Mouse (Mus musculus) limb, embryonic 15.5 days (tissue): Measurements from ENCODE around the gene Tnfsf9. TPM values are rescaled to one million over a fixed set of nuclear protein-coding genes. Genes with fewer than 3 reads are reported as not detected.

Source experiments
- ATAC-seq: fragments of 200-750 bp; cut with Nextera tagmentation; 2 replicates; pipeline ENCODE4 v1.8.0; 2017; ENCODE audit warnings: low read depth, moderate TSS enrichment; ENCODE audit not compliant: insufficient number of reproducible peaks, low FRiP score, low TSS enrichment
- H3K27ac ChIP-seq: fragments of 300-500 bp; sonication (generic); 2 replicates; pipeline ENCODE4 v1.5.1; 2015; ENCODE audit warnings: moderate library complexity, mild to moderate bottlenecking, inconsistent platforms
- H3K27me3 ChIP-seq: fragments of 300-500 bp; sonication (generic); 2 replicates; pipeline ENCODE4 v1.6.1; 2015; ENCODE audit warnings: inconsistent platforms
- H3K36me3 ChIP-seq: fragments of 300-500 bp; sonication (generic); 2 replicates; pipeline ENCODE4 v1.6.1; 2015; ENCODE audit warnings: inconsistent platforms
- H3K4me1 ChIP-seq: fragments of 300-500 bp; sonication (generic); 2 replicates; pipeline ENCODE4 v1.6.1; 2015; ENCODE audit warnings: inconsistent platforms
- H3K4me2 ChIP-seq: fragments of 300-500 bp; sonication (generic); 2 replicates; pipeline ENCODE4 v1.6.1; 2015; ENCODE audit warnings: mild to moderate bottlenecking, inconsistent platforms
- H3K4me3 ChIP-seq: fragments of 300-500 bp; sonication (generic); 2 replicates; pipeline ENCODE4 v1.5.1; 2015; ENCODE audit warnings: mild to moderate bottlenecking, inconsistent platforms
- H3K9ac ChIP-seq: fragments of 300-500 bp; sonication (generic); 2 replicates; pipeline ENCODE4 v1.6.1; 2015; ENCODE audit warnings: inconsistent platforms
- H3K9me3 ChIP-seq: fragments of 300-500 bp; sonication (generic); 2 replicates; pipeline ENCODE4 v1.6.1; 2016; ENCODE audit warnings: inconsistent platforms
- WGBS: fragments of 180-500 bp; shearing (Covaris S2); methylation state at CpG from one replicate; pipeline ENCODE4 v1.1.7; 2015; 5-methylcytosine and 5-hydroxymethylcytosine counted together
- polyA plus RNA-seq: library from polyadenylated mRNA; unstranded; fragments of >200 nt; fragmentation: Nextera tagmentation; extraction: Ambion mirVana; gene quantifications from 2 replicates; pipeline ENCODE4 v1.2.1, GENCODE M21; 2015

Gene Tnfsf9
- polyA plus RNA-seq, 1 experiment from 2014 or later: 8.7 TPM

DNA sequence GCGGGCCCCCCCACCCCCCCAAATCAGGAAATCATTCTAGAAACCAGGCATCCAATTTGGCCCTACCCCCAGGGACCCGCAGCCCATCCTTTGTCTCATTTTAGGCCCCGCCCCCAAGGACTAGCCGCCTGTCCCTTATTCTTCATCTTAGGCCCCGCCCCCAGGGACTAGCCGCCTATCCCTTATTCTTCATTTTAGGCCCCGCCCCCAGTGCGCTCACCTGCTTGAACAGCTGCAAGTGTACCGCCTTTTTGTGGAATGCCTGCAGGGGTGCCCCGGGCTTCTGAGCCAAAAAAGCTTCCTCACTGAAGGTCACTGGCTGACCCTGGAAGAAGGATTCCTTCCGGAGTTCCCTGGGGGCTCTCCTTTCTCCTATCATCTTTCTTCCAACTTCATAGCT, 34.4 kb upstream of the Tnfsf9 start:
- WGBS: 5% methylated on average over 11 of the region's 11 CpGs

GRCm38 (mm10) chr17:57076916-57077315, 28.2 kb upstream of the Tnfsf9 start:
- 0 out of 2 replicates have a peak, but pooled peaks cover 5% of the 10 kb centered on the region for H3K27me3 ChIP-seq
- no peaks in the 10 kb centered on the region; the same call in 1 of the 2 replicates for H3K36me3 ChIP-seq
- H3K9ac ChIP-seq: no peak overlapping the region
- no peak overlapping the region for H3K27ac ChIP-seq
- 43% methylated on average over 3 of the region's 3 CpGs for WGBS
- H3K9me3 ChIP-seq: no peaks in the 10 kb centered on the region
- no peak for ATAC-seq
- peaks cover 6% of the 10 kb centered on the region for H3K4me1 ChIP-seq
- no peak overlapping the region for H3K4me3 ChIP-seq
- no peak overlapping the region for H3K4me2 ChIP-seq

More for the DNA sequence above, 34.4 kb upstream of the Tnfsf9 start:
- Histone ChIP-seq H3K9ac (no peak overlapping the region), H3K4me3 (no peak overlapping the region), H3K9me3 (no peaks in the 10 kb centered on the region), H3K36me3 (no peaks in the 10 kb centered on the region), H3K27me3 (peaks cover 18% of the 10 kb centered on the region; the same call in 1 of the 2 replicates), H3K4me2 (no peak overlapping the region), H3K4me1 (0 out of 2 replicates have a peak, but pooled peaks cover 3% of the 10 kb centered on the region), H3K27ac (no peak overlapping the region)
- no peak for ATAC-seq

DNA sequence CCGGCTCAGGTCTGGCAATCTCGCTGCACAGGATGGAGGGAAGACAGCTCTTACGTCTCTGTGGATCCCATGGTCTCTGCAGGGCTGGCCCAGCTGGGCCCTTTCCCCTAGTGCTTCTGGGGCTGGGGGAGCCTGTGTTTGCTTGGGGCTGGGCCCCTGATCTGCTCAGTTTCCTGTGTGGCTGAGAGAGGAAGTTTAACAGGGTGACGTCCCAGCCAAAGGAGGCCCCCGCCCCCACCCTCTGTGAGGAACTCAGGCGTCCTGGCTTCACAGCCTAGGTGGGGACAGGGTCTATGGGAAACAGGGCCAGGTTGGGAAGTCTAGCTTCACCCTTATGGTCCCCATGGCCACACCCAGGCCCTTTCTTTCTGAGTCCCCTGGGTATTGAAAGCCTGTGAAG, 26.8 kb upstream of the Tnfsf9 start, which contains the start of gene Dennd1c:
Gene Dennd1c, minus strand, starts transcription at position 179 of the 400 bp plus-strand sequence.
- peaks cover 6% of the 10 kb centered on the region for H3K4me1 ChIP-seq
- no peaks in the 10 kb centered on the region for H3K27me3 ChIP-seq
- H3K4me2 ChIP-seq: no peak within 1 kb of the TSS
- H3K9ac ChIP-seq: no peak within 1 kb of the TSS
- 49% methylated on average over 6 of the region's 6 CpGs for WGBS
- H3K36me3 ChIP-seq: no peaks in the 10 kb centered on the region; the same call in 1 of the 2 replicates
- H3K4me3 ChIP-seq: no peak within 1 kb of the TSS
- H3K27ac ChIP-seq: no peak within 1 kb of the TSS
- ATAC-seq: no peak; the same call in 1 of the 2 replicates
- no peaks in the 10 kb centered on the region for H3K9me3 ChIP-seq

DNA sequence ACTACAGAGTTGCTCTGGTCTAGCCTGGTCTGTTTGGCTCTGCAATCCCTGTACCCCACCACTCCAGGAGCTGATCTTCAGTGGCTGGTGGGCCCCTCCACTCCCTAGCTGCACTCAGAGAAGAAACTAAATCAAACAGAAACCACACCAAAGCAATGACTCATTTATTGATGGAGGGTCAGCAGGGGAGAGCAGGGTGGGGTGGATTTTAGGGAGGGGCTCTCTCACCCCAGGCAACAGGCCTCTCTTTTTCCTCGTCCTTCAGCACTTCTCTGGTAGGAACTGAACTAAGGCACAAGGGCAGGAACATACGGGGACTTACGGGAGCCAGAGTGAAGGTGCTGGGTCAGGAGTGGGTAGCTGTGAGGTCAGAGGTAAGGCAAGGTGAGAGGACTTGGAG, 25.2 kb upstream of the Tnfsf9 start:
- 57% methylated on average over 3 of the region's 3 CpGs for WGBS
- Histone ChIP-seq H3K4me3 (no peak overlapping the region), H3K9me3 (no peaks in the 10 kb centered on the region), H3K4me1 (peaks cover 6% of the 10 kb centered on the region), H3K4me2 (no peak overlapping the region), H3K36me3 (no peaks in the 10 kb centered on the region; the same call in 1 of the 2 replicates), H3K27ac (no peak overlapping the region), H3K27me3 (no peaks in the 10 kb centered on the region), H3K9ac (no peak overlapping the region)
- ATAC-seq: no peak

DNA sequence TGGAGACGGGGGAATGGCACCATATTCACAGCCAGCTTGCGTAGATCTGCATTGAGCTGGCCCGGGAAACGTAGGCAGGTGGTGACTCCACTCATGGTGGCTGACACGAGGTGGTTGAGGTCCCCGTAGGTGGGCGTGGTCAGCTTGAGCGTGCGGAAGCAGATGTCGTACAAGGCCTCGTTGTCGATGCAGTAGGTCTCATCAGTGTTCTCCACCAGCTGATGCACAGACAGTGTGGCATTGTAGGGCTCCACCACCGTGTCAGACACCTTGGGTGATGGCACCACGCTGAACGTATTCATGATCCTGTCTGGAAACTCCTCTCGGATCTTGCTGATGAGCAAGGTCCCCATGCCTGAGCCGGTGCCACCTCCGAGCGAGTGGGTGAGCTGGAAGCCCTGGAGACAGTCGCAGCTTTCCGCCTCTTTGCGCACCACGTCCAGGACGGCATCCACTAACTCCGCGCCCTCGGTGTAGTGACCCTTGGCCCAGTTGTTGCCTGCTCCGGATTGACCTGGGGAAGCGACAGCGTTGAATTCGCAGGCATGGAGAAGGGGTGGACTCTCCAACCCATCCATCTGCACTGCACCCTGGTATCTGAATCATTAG, 23.8 kb upstream of the Tnfsf9 start:
- H3K4me2 ChIP-seq: no peak overlapping the region
- peaks cover 4% of the 10 kb centered on the region; the same call in 1 of the 2 replicates for H3K27me3 ChIP-seq
- no peaks in the 10 kb centered on the region for H3K9me3 ChIP-seq
- H3K36me3 ChIP-seq: no peaks in the 10 kb centered on the region; the same call in 1 of the 2 replicates
- H3K27ac ChIP-seq: no peak overlapping the region
- ATAC-seq: no peak
- WGBS: 91% methylated on average over 31 of the region's 31 CpGs
- peaks cover 6% of the 10 kb centered on the region for H3K4me1 ChIP-seq
- no peak overlapping the region for H3K4me3 ChIP-seq
- H3K9ac ChIP-seq: no peak overlapping the region

- ATAC-seq: no peak
- Histone ChIP-seq H3K9me3 (no peaks in the 10 kb centered on the region), H3K36me3 (no peaks in the 10 kb centered on the region; the same call in 1 of the 2 replicates), H3K27ac (no peak overlapping the region), H3K4me1 (peaks cover 12% of the 10 kb centered on the region), H3K4me3 (no peak overlapping the region), H3K27me3 (peaks cover 10% of the 10 kb centered on the region), H3K9ac (no peak overlapping the region), H3K4me2 (no peak overlapping the region)
- WGBS: 87% methylated on average over 5 of the region's 5 CpGs
These were observed 22.6 kb upstream of the Tnfsf9 start for GRCm38 (mm10) chr17:57082481-57082880.

GRCm38 (mm10) chr17:57085970-57086757, 19.0 kb upstream of the Tnfsf9 start:
- Histone ChIP-seq H3K9me3 (no peaks in the 10 kb centered on the region), H3K9ac (no peak overlapping the region), H3K4me1 (peaks cover 7% of the 10 kb centered on the region), H3K4me2 (no peak overlapping the region), H3K4me3 (no peak overlapping the region), H3K36me3 (no peaks in the 10 kb centered on the region; the same call in 1 of the 2 replicates), H3K27me3 (peaks cover 33% of the 10 kb centered on the region), H3K27ac (no peak overlapping the region)
- ATAC-seq: no peak
- WGBS: 87% methylated on average over 11 of the region's 11 CpGs

DNA sequence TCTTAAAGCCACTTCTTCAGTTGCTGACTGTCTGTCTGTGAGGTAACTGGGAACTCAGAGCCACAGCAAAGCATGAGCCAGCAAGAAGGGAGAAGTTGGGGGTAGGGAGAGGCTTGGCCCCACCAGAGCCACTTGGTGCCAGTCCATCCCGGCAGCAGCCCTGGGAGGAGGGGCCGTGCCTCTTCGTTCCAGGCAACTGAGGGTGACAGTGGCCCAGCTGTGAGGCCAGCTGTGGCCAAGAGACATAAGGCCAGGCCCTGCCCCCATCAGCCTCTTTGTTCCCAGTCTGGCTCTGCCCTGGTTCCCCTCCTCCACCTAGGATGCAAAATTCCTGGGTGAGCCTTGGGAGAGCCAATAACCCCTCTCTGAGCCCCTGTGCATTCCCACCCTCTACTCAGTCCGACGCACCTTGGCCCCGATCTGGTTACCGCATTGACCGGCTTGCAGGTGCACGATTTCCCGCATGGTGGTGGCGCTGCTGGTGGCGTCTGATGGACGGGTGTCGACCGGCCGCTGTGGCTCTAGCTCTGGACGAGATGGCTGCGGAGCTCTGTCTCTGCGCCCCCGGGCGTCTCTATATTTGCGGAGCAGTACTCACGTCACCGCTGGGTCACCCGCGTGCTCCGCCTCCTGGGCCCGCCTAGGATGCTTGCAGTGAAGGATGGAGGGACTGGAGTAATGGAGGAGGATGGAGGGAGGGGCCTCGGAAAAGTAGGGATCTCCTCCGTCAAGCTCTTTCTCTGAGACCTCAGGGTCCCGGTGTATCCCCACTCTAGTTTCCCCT, 17.9 kb upstream of the Tnfsf9 start, which contains the start of gene Tubb4a:
Gene Tubb4a, minus strand, starts transcription at position 734 of the 784 bp plus-strand sequence.
- H3K36me3 ChIP-seq: no peaks in the 10 kb centered on the region
- no peak within 1 kb of the TSS for H3K9ac ChIP-seq
- 1% methylated on average over 31 of the region's 31 CpGs for WGBS
- no peak for ATAC-seq
- peaks cover 33% of the 10 kb centered on the region for H3K27me3 ChIP-seq
- peak within 1 kb of the TSS; percentile 49 for H3K4me2 ChIP-seq
- peaks cover 7% of the 10 kb centered on the region for H3K4me1 ChIP-seq
- no peaks in the 10 kb centered on the region for H3K9me3 ChIP-seq
- peak within 1 kb of the TSS; percentile 35 for H3K4me3 ChIP-seq
- H3K27ac ChIP-seq: no peak within 1 kb of the TSS

GRCm38 (mm10) chr17:57094222-57094621, 10.9 kb upstream of the Tnfsf9 start:
- 94% methylated on average over 3 of the region's 3 CpGs for WGBS

DNA sequence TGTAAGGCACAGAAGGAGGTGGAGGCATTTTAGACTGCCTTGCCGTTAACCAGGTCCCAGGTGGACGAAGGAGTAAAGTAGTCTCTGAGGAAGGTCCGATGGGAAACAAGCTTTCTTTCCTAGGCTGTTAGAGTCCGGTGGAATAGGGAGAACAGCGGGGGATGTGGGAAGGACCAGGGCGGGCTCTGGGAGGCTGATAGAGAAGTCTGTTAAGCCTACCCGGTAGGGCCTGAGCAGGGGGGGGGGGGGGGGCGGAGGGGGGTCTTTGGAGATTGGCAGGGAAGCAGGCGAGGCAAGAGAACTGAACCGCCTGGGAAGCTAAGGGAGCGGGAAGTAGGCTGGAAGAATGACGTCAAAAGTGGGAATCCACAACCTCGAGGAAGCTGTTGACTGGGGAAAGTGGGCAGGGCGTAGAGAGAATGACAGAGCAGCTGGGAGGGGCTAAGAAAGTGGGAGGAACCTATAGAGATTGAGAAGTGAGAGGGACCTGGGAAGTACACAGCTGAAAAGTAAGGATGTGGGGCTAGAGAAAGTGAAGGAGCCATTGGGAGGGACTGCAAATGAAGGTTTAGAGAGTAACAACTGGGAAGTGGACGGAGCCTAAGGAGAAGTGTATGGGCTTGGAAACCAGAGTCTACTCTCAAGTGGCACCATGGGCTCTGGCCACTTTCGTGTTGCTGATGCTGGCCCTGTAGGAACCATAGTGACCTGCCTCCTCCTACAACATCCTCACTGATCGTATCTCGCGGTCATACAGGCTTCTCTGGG, 9.1 kb upstream of the Tnfsf9 start:
- Histone ChIP-seq H3K27ac (no peak overlapping the region), H3K4me1 (peaks cover 6% of the 10 kb centered on the region), H3K4me2 (peak overlapping the region; percentile 38), H3K36me3 (no peaks in the 10 kb centered on the region), H3K27me3 (0 out of 2 replicates have a peak, but pooled peaks cover 3% of the 10 kb centered on the region), H3K9ac (0 out of 2 replicates have a peak overlapping the region, but pooled peaks have one; percentile 10), H3K4me3 (peak overlapping the region; percentile 24), H3K9me3 (no peaks in the 10 kb centered on the region)
- peak; percentile 73 for ATAC-seq
- 3% methylated on average over 18 of the region's 19 CpGs for WGBS

More at GRCm38 (mm10) chr17:57094222-57094621, 10.9 kb upstream of the Tnfsf9 start:
- Histone ChIP-seq H3K27me3 (peaks cover 10% of the 10 kb centered on the region; the same call in 1 of the 2 replicates), H3K27ac (no peak overlapping the region), H3K9me3 (no peaks in the 10 kb centered on the region), H3K4me1 (peaks cover 6% of the 10 kb centered on the region), H3K36me3 (no peaks in the 10 kb centered on the region), H3K4me3 (no peak overlapping the region), H3K4me2 (no peak overlapping the region), H3K9ac (no peak overlapping the region)
- ATAC-seq: no peak

GRCm38 (mm10) chr17:57096623-57096920, 8.6 kb upstream of the Tnfsf9 start:
- peak overlapping the region; percentile 24 for H3K4me3 ChIP-seq
- WGBS: 1% methylated on average over 11 of the region's 11 CpGs
- peaks cover 6% of the 10 kb centered on the region for H3K4me1 ChIP-seq
- H3K36me3 ChIP-seq: no peaks in the 10 kb centered on the region
- ATAC-seq: peak; percentile 79; the same call in 1 of the 2 replicates
- peak overlapping the region; percentile 38 for H3K4me2 ChIP-seq
- H3K27ac ChIP-seq: no peak overlapping the region
- 0 out of 2 replicates have a peak, but pooled peaks cover 3% of the 10 kb centered on the region for H3K27me3 ChIP-seq
- no peaks in the 10 kb centered on the region for H3K9me3 ChIP-seq
- no peak overlapping the region for H3K9ac ChIP-seq
